Mouse (Mus musculus) ES-E14 (cell line): ENCODE results near the gene Hcfc2. TPM values are rescaled to one million over a fixed set of nuclear protein-coding genes. Genes with fewer than 3 reads are reported as not detected.

ENCODE experiments used
- DNase-seq: peaks from one replicate; pipeline ENCODE4 v3.0.0-alpha.2; 2013; ENCODE audit warnings: low read depth, low spot score
- H3K27ac ChIP-seq: 2 replicates; pipeline ENCODE4 v1.5.1; 2012; ENCODE audit warnings: low read depth, mild to moderate bottlenecking, low read length, moderate library complexity, mixed read lengths; ENCODE audit not compliant: poor library complexity, insufficient read depth, severe bottlenecking
- H3K36me3 ChIP-seq: 2 replicates; pipeline ENCODE4 v1.6.1; 2012; ENCODE audit warnings: mild to moderate bottlenecking, low read length, moderate library complexity, mixed read lengths; ENCODE audit not compliant: control insufficient read depth, poor library complexity, insufficient read depth, severe bottlenecking
- H3K4me1 ChIP-seq, 2 experiments: fragments of 150-350 bp in 1 of 2; sonication (generic) in 1 of 2; 2 replicates each; pipeline ENCODE4 v1.6.1; 2012; ENCODE audit warnings: low read length in 2 of 2, mild to moderate bottlenecking in 1 of 2, mixed read lengths in 1 of 2; ENCODE audit not compliant: control insufficient read depth in 2 of 2, insufficient read depth in 2 of 2, poor library complexity in 1 of 2
- H3K4me3 ChIP-seq, 2 experiments: fragments of 150-350 bp in 1 of 2; sonication (generic) in 1 of 2; 2 replicates each; pipeline ENCODE4 v1.5.1; 2012; ENCODE audit warnings: low read length in 2 of 2, low read depth in 1 of 2, mild to moderate bottlenecking in 1 of 2, mixed read lengths in 1 of 2; ENCODE audit not compliant: insufficient read depth in 1 of 2, poor library complexity in 1 of 2, severe bottlenecking in 1 of 2
- H3K9ac ChIP-seq: 2 replicates; pipeline ENCODE4 v1.6.1; 2012; ENCODE audit warnings: low read depth, mild to moderate bottlenecking, low read length, mixed read lengths; ENCODE audit not compliant: poor library complexity, insufficient read depth, severe bottlenecking
- H3K9me3 ChIP-seq: fragments of 150-350 bp; sonication (generic); 2 replicates; pipeline ENCODE4 v1.6.1; 2012; ENCODE audit warnings: low read depth, mild to moderate bottlenecking, low read length; ENCODE audit not compliant: control insufficient read depth, insufficient read depth
- CHD2 ChIP-seq: IDR thresholded peaks from 2 replicates; pipeline ENCODE4 v1.6.1; 2014; ENCODE audit warnings: mild to moderate bottlenecking, low read depth, low read length, inconsistent platforms
- HCFC1 ChIP-seq: IDR thresholded peaks from 2 replicates; pipeline ENCODE4 v1.6.1; 2012; ENCODE audit warnings: low read length, inconsistent platforms, borderline replicate concordance; ENCODE audit not compliant: insufficient read depth
- MAFK ChIP-seq: IDR thresholded peaks from 2 replicates; pipeline ENCODE4 v1.6.1; 2014; ENCODE audit warnings: mild to moderate bottlenecking, low read depth, low read length, inconsistent platforms; ENCODE audit not compliant: insufficient read depth
- ZC3H11A ChIP-seq: IDR thresholded peaks from 2 replicates; pipeline ENCODE4 v1.6.1; 2012; ENCODE audit warnings: low read depth, mild to moderate bottlenecking, inconsistent platforms, low read length, borderline replicate concordance
- ZNF384 ChIP-seq: IDR thresholded peaks from 2 replicates; pipeline ENCODE4 v1.6.1; 2012; ENCODE audit warnings: low read depth, low read length, inconsistent platforms
- in situ Hi-C, 2 experiments: fragments of 600-800 bp; cut with MboI; formaldehyde crosslinking; loops; one replicate each; pipeline ENCODE4 v1.15.1; 2025; ENCODE audit warnings: low sequenced_read_pairs in 2 of 2, inconsistent platforms in 1 of 2; ENCODE audit not compliant: unreplicated experiment in 2 of 2
- total RNA-seq: library from RNA; depleted of rRNA; stranded (reverse); fragments of 300-350 nt; gene quantifications from 2 replicates; pipeline ENCODE4 v1.2.3, GENCODE M21; 2012

Hcfc2 gene
- total RNA-seq, 1 experiment = 8.1 TPM

- no peaks in the 10 kb centered on the region for H3K36me3 ChIP-seq
- TF ChIP-seq MAFK = no peak
- no peak for TF ChIP-seq HCFC1
- TF ChIP-seq CHD2 = no peak
- TF ChIP-seq ZC3H11A = no peak
- TF ChIP-seq ZNF384 = no peak
Observed at GRCm38 (mm10) chr10:82780322-82780721, 84.4 kb downstream of the Hcfc2 start.

DNA sequence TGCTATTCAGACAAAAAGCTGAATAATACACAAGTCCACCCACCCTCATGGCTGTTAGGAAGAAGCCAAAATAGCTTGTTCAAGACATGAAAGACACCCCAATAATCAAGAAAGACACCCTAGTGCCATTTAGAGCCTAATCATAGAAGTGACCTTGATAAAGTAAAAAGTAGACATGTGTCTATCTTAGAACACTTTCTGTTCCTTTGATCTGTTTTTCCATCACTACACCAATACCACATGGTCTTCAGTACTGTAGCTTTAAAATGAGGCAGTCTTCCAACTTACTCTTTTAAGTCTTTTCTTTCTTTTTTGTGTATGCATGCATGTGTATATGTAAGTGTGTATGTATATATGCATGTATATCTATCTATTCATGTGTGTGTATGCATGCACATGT is 84.9 kb downstream of the Hcfc2 start:
- no peak overlapping the region for H3K9ac ChIP-seq
- H3K36me3 ChIP-seq = no peaks in the 10 kb centered on the region
- peaks cover 12 to 13% of the 10 kb centered on the region in 2 experiments for H3K4me1 ChIP-seq
- in situ Hi-C loops = no loop called here
- H3K4me3 ChIP-seq = no peak overlapping the region
- no peak overlapping the region for H3K27ac ChIP-seq
- DNase-seq = no peak
- no peaks in the 10 kb centered on the region for H3K9me3 ChIP-seq
- TF ChIP-seq CHD2 (no peak), MAFK (no peak), HCFC1 (no peak)

More at GRCm38 (mm10) chr10:82780322-82780721, 84.4 kb downstream of the Hcfc2 start:
- in situ Hi-C loops = no loop called here
- Histone ChIP-seq H3K4me1 (peaks cover 13% of the 10 kb centered on the region in 2 experiments), H3K27ac (no peak overlapping the region), H3K9ac (no peak overlapping the region), H3K9me3 (no peaks in the 10 kb centered on the region), H3K4me3 (no peak overlapping the region)
- no peak for DNase-seq

- no peaks in the 10 kb centered on the region for H3K36me3 ChIP-seq
- DNase-seq = no peak
Observed at GRCm38 (mm10) chr10:82782472-82782871, 86.5 kb downstream of the Hcfc2 start.

DNA sequence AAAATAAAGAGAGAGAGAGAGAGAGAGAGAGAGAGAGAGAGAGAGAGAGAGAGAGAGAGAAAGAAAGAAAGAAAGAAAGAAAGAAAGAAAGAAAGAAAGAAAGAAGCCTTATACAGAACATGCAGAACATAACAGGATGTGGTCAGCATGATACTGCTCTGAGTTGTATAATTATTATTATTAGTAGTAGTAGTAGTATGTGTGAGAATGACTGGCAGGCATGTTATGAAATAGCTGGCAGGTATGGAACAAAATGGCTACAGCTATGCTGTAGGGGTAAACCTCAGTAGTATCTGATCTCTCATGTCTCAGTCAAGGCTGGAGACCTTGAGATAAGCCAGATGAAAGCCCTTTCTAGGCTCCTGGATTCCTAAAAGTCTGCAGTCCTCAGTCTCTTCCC is 93.2 kb downstream of the Hcfc2 start:
- no peak overlapping the region for H3K27ac ChIP-seq
- no peaks in the 10 kb centered on the region for H3K9me3 ChIP-seq
- no peak overlapping the region for H3K4me3 ChIP-seq
- no peak overlapping the region for H3K9ac ChIP-seq
- DNase-seq = no peak
- TF ChIP-seq ZC3H11A (no peak), CHD2 (no peak), HCFC1 (no peak), MAFK (no peak), ZNF384 (no peak)
- in situ Hi-C loops = no loop called here
- H3K4me1 ChIP-seq = no peaks in the 10 kb centered on the region
- no peaks in the 10 kb centered on the region for H3K36me3 ChIP-seq

More at GRCm38 (mm10) chr10:82782472-82782871, 86.5 kb downstream of the Hcfc2 start:
- no peak for TF ChIP-seq HCFC1
- TF ChIP-seq MAFK = no peak
- TF ChIP-seq ZC3H11A = no peak
- TF ChIP-seq CHD2 = no peak
- TF ChIP-seq ZNF384 = no peak
- H3K9me3 ChIP-seq = no peaks in the 10 kb centered on the region
- H3K27ac ChIP-seq = no peak overlapping the region
- in situ Hi-C loops = no loop called here
- H3K9ac ChIP-seq = no peak overlapping the region
- H3K4me1 ChIP-seq = peaks cover 5 to 7% of the 10 kb centered on the region in 2 experiments; a peak in 3 of 4 replicates
- H3K4me3 ChIP-seq = no peak overlapping the region

GRCm38 (mm10) chr10:82790504-82790903 is 94.5 kb downstream of the Hcfc2 start:
- Histone ChIP-seq H3K4me3 (no peak overlapping the region), H3K27ac (no peak overlapping the region), H3K9ac (no peak overlapping the region), H3K9me3 (no peaks in the 10 kb centered on the region), H3K4me1 (no peaks in the 10 kb centered on the region), H3K36me3 (no peaks in the 10 kb centered on the region)
- in situ Hi-C loops = no loop called here
- DNase-seq = no peak
- no peak for TF ChIP-seq MAFK
- TF ChIP-seq ZNF384 = no peak
- TF ChIP-seq HCFC1 = no peak
- no peak for TF ChIP-seq CHD2
- TF ChIP-seq ZC3H11A = no peak
